Mouse (Mus musculus) embryo, embryonic 11 days (tissue): ENCODE measurements at regions not wholly inside any gene's neighbourhood (a gene's known extent, or its start where the extent isn't known, plus 50 kb on each side); places are given as distances from the start of the nearest gene placed in this dataset.
A peak's percentile ranks its signal among the peaks of the same experiment; 100 is the strongest.

ENCODE experiments used
- DNase-seq: peaks from one replicate; pipeline ENCODE4 v3.0.0-alpha.2; 2015

DNA sequence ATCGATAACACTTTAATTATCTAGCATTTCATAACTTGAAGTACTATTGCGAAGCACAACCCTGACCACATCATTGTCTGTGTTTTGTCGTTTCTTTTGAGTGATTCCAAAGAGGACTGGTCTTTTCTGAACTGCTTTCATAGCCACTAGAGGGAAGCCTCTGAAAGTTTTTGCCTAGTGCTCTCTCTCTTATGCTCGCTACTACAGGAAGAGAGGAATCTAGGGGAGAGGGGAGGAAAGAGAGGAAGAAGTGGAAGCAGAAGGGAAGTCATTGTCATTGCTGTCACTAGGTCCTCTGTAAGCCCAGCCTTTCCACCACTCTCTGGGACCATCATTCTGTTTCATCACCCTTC, 217.1 kb upstream of the Kif2a start:
- DNase-seq = no peak

DNA sequence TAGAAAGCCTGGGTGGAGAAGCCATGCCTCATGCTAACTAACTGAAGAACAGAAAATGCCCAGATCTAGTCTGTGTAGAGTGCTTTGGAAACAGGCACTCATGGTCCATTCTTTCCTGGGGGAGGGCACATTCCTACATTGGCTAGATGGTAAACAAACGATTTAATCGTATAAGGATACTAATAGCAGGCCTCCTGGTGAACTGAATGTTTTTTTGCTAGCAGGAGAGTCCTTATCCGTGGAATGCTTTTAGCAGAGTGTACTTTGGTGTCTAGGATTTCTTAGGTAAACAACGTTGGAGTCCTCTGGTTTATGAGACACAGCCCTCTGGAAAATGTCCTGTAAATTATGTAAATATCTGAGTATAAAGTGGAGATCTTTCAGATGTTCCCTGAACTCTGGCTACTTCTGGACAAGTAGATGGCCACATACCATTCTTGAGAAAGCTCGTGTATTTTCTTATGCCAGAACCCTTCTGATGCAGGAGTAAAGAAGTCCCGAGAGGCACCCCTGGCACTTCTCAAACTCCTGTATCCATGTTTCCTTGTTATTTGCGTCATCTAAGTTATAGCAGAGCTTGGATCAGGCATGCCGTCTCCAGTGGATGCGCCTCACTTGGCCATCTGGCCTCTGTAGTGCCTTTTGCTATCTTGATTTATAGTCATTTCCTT, 216.6 kb upstream of the Kif2a start:
- no peak for DNase-seq

DNA sequence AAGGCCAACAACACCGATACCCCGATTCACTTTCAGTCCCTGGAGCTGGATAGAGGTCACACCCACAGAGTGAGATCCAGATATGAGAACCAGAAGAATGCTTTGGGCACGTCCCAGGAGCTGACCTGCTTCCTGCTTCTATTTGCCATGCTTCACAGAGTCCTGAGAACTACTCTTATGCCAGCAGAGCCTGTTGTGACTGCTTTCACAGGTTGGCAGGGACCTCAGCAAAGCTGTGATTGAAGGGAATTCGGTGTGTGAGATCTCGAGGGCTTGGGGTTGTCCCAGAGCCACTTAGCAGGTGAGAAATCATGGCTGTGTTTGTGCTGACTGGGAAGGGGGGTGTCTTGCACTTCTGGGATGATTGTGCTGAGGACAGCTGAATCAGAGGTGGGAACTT, 197.5 kb upstream of the Kif2a start:
- no peak for DNase-seq

DNA sequence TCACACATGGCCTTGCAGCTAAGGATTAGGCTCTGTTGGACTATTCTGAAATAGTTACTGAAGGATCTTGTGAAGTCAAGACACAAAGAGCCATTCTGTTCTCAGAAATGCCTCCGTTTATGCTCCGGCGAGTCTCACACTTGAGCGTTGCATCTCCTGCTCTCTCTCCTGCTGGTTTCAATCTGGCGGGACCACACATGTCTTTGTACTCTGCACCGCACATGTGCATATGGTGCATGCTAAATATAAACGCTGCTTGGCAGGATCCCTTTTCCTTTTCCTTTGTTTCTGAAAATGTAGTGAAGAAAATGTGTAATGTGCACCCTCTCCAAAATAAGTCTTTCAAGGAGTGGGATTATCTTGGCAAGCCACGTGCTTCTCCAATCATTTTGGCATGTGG, 196.4 kb upstream of the Kif2a start:
- DNase-seq = peak; percentile 8

DNA sequence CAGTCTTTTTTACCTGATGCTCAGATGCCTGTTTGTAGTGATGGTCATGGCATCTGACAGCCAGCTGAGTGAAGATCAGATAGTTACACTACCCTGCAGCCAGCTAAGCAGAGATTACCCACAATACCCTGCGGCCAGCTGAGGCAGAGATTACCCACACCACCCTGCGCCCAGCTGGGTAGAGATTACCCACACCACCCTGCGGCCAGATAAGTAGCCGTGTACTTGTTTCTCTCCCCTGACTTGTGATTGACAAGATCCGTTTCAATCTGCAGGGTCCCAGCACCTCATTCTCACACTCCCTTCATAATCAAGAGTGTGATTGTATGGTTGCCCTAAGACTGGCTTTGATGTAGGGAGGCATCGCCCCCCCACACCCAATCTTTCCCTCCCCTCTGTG, 195.9 kb upstream of the Kif2a start:
- no peak for DNase-seq

DNA sequence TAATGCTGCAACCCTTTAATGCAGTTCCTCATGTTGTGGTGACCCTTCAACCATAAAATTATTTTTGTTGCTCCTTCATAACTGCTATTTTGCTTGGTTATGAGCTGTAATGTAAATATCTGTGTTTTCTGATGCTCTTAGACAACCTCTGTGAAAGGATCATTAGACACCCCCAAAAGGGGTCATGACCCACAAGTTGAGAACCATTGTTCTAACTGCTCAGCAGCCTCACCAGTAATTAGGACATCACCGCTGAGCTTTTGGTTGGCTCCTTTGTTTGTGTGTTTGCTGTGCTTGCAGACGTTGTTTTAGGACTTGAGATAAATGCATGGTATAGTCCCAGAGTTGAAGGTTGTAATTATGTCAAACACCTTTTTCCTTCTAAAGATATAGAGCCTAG, 191.4 kb upstream of the Kif2a start:
- no peak for DNase-seq

DNA sequence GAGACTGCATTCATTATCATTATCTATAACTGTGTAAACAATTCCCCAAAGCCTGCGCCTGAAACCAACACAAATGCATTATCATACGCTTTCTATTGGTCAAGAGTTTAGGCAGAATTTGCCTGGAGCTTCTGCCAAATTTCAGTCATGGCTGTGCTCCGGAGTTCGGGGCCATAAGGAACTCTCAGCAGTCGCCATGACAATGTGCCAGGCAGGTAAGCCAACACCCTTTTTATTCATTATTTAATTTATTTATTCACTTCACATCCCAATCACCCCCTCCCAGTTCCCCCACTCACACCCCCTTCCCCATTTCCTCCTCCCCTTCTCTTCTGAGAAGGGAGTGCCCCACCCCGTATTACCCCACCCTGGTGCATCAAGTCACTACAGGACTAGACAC, 188.8 kb upstream of the Kif2a start:
- DNase-seq = no peak

DNA sequence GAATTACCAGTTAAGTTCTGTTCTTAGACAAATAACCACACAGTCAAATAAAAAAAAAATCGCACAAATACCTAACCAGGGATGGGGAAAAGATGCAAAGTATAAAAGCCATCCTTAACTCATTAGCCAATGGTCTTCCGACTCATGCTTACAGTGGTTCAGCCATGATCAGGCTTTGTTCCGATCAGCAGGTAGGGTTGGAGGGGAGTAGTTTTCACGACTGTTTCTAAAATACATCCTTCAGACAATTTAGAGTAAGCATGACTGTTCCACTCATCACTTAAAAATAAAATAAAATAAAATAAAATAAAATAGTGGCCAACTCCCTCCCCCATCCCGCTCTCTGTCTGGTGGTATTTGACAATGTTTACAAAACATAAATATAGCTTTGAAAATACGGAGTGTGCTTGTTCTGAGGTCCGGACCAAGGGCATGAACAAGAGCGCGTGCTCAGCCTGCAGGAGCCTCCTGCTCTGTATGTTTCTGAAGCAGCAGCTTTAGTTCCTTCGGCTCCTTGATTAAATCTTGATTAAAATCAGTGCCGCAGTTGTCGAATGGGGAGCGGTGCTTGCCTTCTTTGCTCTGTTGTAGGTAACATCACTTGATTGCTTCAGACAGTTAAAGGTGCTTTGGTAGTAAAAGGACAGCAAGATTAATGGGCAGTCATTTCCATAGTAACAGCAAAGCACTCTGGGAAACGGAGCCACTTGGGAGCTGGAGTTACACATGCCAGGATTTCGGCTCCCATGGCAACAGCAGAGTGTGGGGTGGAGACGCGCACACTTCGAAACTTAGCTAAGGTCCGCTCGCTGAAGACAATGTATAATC, 185.6 kb upstream of the Kif2a start:
- DNase-seq = peak; percentile 87

DNA sequence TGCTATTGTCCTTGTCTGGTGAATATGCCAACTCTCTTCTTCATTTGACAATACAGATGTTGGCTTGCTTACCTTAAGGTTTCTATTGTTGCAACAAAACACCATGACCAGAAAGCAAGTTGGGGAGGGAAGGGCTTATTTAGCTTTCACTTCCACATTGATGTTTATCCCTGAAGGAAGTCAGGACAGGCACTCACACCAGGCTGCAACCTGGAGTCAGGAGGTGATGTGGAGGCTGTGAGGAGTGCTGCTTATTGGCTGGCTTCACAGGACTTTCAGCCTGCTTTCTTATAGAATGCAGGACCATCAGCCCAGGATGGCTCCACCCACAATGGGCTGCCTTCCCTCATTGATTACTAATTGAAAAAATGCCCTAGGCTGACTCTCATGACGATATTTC, 177.9 kb upstream of the Kif2a start:
- DNase-seq = no peak

DNA sequence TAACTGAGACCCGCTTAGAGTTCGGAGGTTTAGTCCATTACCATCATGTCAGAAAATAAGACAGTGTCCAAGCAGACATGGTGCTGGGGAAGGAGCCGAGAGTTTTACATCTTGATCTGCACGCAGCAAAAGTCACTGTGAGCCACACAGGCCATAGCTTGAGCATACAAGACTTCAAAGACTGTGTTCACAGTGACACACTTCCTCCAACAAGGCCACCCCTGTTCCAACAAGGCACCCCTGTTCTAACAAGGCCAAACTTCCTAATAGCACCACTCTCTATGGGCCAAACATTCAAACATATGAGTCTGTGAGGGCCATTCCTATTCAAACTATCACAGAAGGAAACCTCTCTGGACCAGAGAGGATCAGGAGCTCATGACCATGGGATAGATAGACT, 171.5 kb upstream of the Kif2a start:
- no peak for DNase-seq

DNA sequence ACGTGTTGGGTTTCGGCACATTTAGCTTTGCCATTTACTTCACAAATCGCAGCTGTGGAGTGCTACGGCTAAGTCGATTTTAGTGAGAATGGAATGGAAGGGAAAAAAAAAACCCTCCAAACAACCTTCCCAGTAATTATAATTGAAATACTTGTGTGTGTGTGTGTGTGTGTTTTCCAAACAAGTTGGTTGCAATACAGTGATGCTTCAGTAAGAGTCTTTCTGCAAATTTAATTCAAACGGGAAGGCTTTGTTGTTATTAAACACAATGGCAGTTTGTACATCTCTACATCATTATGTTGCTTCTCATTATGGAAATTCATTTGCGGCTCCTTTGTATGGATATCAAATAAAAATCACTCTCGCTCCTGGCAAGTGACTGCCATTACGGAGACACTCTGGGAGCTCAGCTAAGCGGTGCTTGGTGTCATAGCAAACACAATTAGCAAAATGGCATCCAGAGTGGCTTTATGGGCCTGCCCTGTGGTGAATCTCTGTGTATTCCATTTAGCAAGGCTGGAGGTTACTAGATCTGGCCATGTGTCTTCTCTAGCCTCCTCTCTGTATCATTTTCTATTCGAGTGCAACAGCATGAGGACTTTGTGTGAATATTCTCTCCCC, 165.4 kb upstream of the Kif2a start:
- DNase-seq = no peak

DNA sequence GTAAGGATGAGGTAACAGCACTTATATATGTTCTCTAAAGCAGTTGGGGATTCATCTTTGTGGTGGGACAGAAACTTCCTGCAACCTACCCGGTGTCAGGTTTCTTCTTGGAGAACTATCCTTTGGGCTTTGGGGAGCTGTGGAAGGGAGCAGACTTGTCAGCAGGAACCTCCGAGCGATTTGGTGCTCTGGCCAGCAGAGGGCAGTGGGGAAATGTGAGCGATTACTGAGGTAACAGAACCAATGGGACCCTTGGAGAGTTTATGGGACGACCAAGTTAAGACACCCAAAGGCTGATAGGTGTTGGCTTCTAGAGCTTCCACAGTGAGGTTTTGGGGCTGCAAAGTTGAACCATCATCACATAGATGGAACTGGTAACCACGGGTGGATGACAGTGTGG, 160.6 kb upstream of the Kif2a start:
- DNase-seq = peak; percentile 76

DNA sequence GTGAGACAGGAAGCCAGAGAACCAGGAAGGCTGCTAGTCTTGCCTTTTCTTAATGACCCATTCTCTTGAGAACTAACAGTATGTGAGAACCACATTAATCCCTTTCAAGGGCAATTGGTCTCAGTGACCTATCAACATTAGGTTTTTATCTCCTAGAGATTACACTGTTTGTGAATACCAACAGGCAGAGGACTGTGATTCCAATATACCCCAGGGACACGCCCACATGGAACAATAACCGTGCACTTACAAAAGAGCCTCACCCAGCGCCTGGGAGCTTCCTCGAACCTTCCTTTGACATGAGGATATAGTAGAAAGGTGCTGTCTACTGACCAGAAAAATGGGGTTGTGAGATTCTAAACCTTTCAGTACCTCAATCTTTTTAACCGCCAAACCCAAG, 157.6 kb upstream of the Kif2a start:
- no peak for DNase-seq

DNA sequence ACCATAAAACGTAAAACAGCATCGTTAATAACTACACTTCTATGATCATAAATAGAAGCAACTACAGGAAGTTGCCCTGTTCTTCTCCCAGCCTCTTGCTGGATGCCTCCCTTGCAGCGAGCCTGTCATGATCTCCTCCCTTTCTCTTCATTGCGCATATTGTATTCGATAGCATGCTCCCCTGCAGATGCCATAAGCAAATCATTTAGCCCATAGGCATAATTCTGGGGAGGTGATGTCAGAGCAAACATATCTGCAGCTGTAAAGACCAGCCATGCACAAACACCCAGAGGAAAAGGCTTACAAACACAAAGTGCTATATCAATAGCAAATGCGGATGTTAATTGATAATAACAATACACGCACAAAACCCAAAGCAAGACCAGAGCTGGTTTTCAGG, 155.7 kb upstream of the Kif2a start:
- no peak for DNase-seq

DNA sequence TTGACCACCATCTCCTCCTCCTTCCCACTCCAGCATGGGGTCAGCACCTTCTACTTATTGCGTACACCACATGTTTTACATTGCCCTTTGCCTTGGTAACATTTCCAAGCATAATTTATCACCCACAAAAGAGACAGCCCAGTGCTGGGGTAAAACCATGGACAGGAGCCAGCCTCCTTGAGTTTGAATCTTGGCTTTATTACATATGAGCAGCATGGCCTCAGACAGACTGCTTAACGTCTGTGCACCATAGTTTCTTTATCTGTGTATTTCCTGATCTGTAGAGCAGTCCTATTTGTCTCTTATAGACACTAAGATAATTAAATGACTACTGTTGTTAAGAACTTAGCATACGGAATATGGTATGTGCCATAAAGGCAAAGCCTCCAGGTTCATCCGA, 154.0 kb upstream of the Kif2a start:
- peak; percentile 20 for DNase-seq

DNA sequence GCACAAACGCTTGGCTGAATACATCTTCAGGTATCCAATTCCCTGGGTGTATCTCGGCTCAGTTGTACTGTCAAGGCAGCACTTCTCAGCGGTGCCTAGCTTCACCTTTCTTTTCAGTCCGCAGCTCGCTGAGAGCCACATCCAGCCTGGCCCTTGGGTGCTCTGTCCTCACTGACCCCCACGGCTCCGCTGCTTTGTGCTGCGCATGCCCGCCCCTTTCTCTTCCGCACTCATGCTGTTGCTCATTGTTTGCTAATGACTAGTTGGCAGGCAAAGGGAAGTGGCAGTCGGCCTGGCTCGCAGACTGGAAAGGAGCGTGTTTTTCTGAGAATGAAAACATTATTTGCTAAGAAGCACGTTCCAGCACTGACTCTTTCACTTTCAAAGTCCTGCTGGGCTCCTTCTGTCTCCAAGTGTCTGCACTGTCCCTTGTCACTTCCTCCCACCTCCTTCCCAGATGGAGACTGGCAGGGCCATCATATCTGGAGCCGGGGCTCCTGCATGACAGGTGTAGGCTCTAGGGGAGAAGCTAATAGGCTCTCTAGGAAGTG, 146.7 kb upstream of the Kif2a start:
- peak; percentile 59 for DNase-seq

DNA sequence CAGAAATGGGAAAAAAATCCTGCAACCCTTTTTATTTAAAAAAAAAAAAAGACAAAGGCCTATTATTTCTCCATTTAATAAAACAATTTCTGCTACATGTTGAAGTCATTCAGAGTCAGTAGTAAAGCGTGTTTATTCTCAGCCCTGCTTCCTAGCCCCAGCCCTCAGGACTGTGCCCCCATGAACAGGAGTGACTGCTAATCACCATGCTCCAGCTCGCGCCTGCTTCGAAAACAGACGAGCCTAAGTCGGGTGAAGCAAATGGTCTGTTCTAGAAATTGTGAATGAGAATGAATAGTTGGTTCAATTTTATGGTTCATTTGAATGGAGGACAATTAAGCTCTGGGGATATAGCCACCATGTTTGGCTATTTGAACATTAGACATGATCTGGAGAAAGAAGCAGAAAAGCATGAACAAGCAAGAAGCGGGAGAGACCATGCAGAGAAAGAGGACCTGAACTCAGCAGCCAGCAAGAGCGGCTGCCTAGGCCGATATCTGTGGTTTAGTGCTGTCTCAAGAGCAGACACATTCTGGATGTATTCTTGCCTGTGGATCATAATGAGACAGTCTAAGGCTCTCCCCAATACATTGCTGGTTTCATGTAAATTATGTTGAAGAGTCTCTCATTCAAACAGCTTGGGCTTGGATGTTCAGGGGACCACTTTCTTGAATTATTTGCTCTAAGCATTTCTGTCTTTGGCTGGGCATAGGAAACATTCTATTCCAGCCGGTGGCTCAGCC, 146.1 kb upstream of the Kif2a start:
- no peak for DNase-seq

DNA sequence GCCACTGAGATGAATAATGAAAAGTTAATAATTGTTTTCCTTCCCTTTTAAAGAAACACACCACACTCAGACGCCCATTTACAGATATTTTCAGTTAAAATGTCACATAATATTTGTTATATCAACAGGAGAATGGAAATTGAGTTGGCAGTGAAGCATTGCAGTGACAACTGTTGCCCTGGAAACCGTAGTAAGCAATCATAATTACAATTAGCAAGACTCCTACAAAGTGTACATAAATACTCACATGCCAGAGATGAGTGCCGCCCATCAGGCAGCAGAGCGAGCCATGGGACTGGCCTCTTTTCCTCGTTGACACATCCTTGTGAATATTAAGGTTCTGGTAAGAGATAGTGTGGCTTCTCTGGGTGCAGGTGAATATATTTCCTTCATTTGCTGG, 129.6 kb upstream of the Kif2a start:
- DNase-seq = no peak

DNA sequence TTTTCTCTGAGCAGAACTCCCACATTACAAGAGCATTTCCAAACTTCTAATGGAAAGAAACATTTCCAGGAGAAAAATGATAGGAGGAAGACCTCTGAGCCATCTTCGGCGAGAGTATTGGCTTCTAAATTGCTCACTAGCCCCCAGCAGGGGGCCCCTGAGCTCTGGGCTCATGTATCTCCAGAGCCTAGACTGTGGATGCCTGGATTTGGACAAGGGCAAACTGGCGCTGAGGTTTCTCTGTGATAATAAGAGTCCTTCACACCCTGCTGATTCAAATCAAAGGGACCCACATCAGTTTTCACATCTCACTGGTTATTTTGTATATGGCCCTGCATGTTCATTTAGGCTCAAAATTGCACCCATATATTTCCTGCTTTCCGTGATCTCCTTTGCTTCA, 119.3 kb upstream of the Kif2a start:
- peak; percentile 58 for DNase-seq

DNA sequence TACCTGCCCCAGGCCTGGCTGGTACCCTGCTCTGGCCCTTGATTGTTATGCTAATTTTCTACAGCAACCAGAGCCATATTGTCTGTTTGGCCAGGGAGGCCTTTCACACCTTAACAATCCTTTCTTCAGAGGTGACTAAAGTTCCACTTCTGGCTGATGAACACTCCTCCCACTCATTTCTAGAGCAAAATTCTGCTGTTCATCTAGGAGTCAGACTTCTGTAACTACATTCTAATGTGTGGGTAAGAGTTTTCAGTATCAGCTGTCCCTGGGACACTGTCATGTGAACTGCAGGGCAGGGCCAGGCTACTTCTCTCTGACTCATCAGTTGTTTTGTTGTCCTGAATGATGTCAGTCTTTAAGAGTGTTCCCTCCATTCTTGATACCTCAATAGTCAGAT, 112.2 kb upstream of the Kif2a start:
- DNase-seq = no peak

DNA sequence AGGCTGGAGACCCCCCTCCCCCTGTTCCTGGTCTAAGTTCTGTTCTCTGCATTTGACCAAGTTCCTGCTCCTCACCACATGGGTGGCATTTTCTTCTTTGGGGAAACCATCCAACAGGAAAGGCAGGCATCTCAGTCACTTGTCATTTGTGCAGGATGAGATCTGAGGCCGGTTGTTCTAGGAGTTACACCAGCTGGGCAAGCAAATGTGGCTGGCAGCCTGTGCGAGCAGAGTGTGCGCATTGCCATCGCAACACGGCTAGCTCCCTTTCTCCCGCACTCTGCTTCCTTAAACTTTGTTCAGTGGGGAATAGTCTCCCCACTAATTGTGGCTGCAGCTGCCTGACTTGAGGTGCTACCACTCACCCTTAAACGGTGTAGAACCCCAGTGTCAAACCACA, 104.7 kb upstream of the Kif2a start:
- DNase-seq = no peak

DNA sequence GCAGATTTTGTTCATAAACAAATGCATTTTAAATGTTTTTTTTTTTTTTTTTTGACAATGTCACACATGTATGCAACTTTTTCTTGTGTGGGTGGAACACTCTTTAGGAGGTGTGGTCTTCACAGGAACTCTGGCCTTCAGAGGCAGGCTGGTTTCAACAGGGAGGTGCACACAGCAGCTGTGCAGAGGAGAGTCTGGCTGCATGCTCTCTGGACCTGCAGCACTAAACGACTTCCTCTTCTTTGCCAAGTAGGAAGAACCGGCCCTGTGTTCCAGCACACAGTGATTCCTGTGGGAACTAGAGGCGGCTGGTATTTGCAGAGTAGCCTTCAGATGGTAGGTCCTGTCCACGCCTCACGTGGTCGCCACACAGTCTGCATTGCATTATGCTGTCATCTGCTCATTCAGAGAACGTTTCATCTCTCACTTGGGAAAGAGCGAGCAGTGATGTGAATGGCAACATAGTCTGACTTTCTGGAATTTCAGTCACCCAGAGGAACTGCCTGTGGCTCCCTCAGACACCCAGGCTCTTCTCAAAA, 102.3 kb upstream of the Kif2a start:
- no peak for DNase-seq
